Mouse (Mus musculus) cerebellum, postnatal 4 days (tissue): ENCODE measurements around the gene Vmo1.
"Not testable (repeated sequence)": the region's sequence is repeated elsewhere in the genome, so short reads cannot be mapped to it uniquely, and the experiment has no call there.

ENCODE experiments used
- DNase-seq, 2 experiments: peaks; one replicate each; pipeline ENCODE4 v3.0.0; 2022; ENCODE audit warnings: low spot score in 2 of 2, mixed read lengths in 1 of 2

Vmo1 gene

GRCm38 (mm10) chr11:70514288-70514687, at the start of gene Vmo1:
Gene Vmo1, minus strand, starts transcription at chr11:70514616.
- DNase-seq = no peak

- DNase-seq = no peak
Observed at GRCm38 (mm10) chr11:70563470-70564275, 49.3 kb upstream of the Vmo1 start.

GRCm38 (mm10) chr11:70562995-70563469, 48.6 kb upstream of the Vmo1 start:
- DNase-seq = no peak

- peak; percentile 66 to 88 for DNase-seq
Observed at GRCm38 (mm10) chr11:70562287-70562994, 48.0 kb upstream of the Vmo1 start, which contains the start of gene Mink1. Gene Mink1, plus strand, starts transcription at chr11:70562881.

GRCm38 (mm10) chr11:70561937-70562286, 47.5 kb upstream of the Vmo1 start:
- no peak for DNase-seq

GRCm38 (mm10) chr11:70557545-70557944, 43.1 kb upstream of the Vmo1 start:
- DNase-seq = no peak

- DNase-seq = no peak
Observed at GRCm38 (mm10) chr11:70553940-70554339, 39.5 kb upstream of the Vmo1 start.

- DNase-seq = no peak
Observed at GRCm38 (mm10) chr11:70551526-70551925, 37.1 kb upstream of the Vmo1 start.

- DNase-seq = no peak
Observed at GRCm38 (mm10) chr11:70544496-70544895, 30.1 kb upstream of the Vmo1 start.

GRCm38 (mm10) chr11:70541415-70541814, 27.0 kb upstream of the Vmo1 start:
- peak in 1 of 2 experiments; percentile 18 for DNase-seq

- DNase-seq = no peak
Observed at GRCm38 (mm10) chr11:70540928-70541327, 26.5 kb upstream of the Vmo1 start.

GRCm38 (mm10) chr11:70539877-70540587, 25.6 kb upstream of the Vmo1 start, which contains the start of gene Pld2:
Gene Pld2, plus strand, starts transcription at chr11:70540064.
- peak; percentile 71 to 74 for DNase-seq

- no peak for DNase-seq
Observed at GRCm38 (mm10) chr11:70539423-70539822, 25.0 kb upstream of the Vmo1 start.

GRCm38 (mm10) chr11:70532839-70533238, 18.4 kb upstream of the Vmo1 start, which contains the start of gene Gm40193:
Gene Gm40193, minus strand, starts transcription at chr11:70532939.
- no peak for DNase-seq

- not testable (repeated sequence) for DNase-seq
Observed at GRCm38 (mm10) chr11:70531065-70531464, 16.6 kb upstream of the Vmo1 start.

- DNase-seq = no peak
Observed at GRCm38 (mm10) chr11:70528610-70529009, 14.2 kb upstream of the Vmo1 start.

GRCm38 (mm10) chr11:70526211-70526610, 11.8 kb upstream of the Vmo1 start:
- DNase-seq = no peak

- DNase-seq = no peak
Observed at GRCm38 (mm10) chr11:70525726-70526125, 11.3 kb upstream of the Vmo1 start.

GRCm38 (mm10) chr11:70525184-70525678, 10.8 kb upstream of the Vmo1 start, which contains the start of gene Psmb6:
Gene Psmb6, plus strand, starts transcription at chr11:70525367.
- peak; percentile 65 to 85 for DNase-seq

- no peak for DNase-seq
Observed at GRCm38 (mm10) chr11:70524782-70525181, 10.4 kb upstream of the Vmo1 start.

GRCm38 (mm10) chr11:70523306-70523989, 9.0 kb upstream of the Vmo1 start:
- not testable (repeated sequence) for DNase-seq
